Mouse (Mus musculus): ENCODE data around the gene Dppa5a.
"Not testable (repeated sequence)": the region's sequence is repeated elsewhere in the genome, so short reads cannot be mapped to it uniquely, and the experiment has no call there.

Gene Dppa5a

GRCm38 (mm10) chr9:78364701-78365100 is 3.3 kb downstream of the Dppa5a start:
- no peak for DNase-seq

GRCm38 (mm10) chr9:78363374-78363773 is 4.6 kb downstream of the Dppa5a start:
- DNase-seq = no peak

GRCm38 (mm10) chr9:78360484-78360872 is 7.5 kb downstream of the Dppa5a start:
- DNase-seq = no peak

- DNase-seq = no peak
Measured at GRCm38 (mm10) chr9:78359750-78360483, 8.1 kb downstream of the Dppa5a start.

- peak; percentile 82 to 90 for DNase-seq
Measured at GRCm38 (mm10) chr9:78358053-78358452, 9.9 kb downstream of the Dppa5a start.

GRCm38 (mm10) chr9:78355611-78356010 is 12.4 kb downstream of the Dppa5a start, which contains the start of gene Gsta2:
Gene Gsta2, minus strand, starts transcription at chr9:78355788.
- DNase-seq = no peak

- DNase-seq = peak; percentile 42 to 64
Measured at GRCm38 (mm10) chr9:78354665-78355578, 13.1 kb downstream of the Dppa5a start.

GRCm38 (mm10) chr9:78351504-78352220 is 16.3 kb downstream of the Dppa5a start:
- DNase-seq = no peak

GRCm38 (mm10) chr9:78350007-78350406 is 18.0 kb downstream of the Dppa5a start:
- DNase-seq = not testable (repeated sequence)

- DNase-seq = peak; percentile 60 to 62
Measured at GRCm38 (mm10) chr9:78349141-78349540, 18.8 kb downstream of the Dppa5a start.

- peak; percentile 81 to 89 for DNase-seq
Measured at GRCm38 (mm10) chr9:78348206-78349004, 19.6 kb downstream of the Dppa5a start.

GRCm38 (mm10) chr9:78347004-78347403 is 21.0 kb downstream of the Dppa5a start:
- DNase-seq = peak; percentile 29 to 46

GRCm38 (mm10) chr9:78345235-78345634 is 22.7 kb downstream of the Dppa5a start:
- not testable (repeated sequence) for DNase-seq

- peak; percentile 28 to 71 for DNase-seq
Measured at GRCm38 (mm10) chr9:78343055-78343454, 24.9 kb downstream of the Dppa5a start.

GRCm38 (mm10) chr9:78342494-78342893 is 25.5 kb downstream of the Dppa5a start:
- peak in 1 of 2 experiments; percentile 41 for DNase-seq

GRCm38 (mm10) chr9:78340324-78340723 is 27.7 kb downstream of the Dppa5a start:
- DNase-seq = peak; percentile 39 to 50

- DNase-seq = peak in 1 of 2 experiments; percentile 21
Measured at GRCm38 (mm10) chr9:78337050-78337449, 30.9 kb downstream of the Dppa5a start.

GRCm38 (mm10) chr9:78327289-78327688 is 40.7 kb downstream of the Dppa5a start, which contains the start of gene Omt2b:
Gene Omt2b, plus strand, starts transcription at chr9:78327589.
- DNase-seq = not testable (repeated sequence)

- DNase-seq = no peak
Measured at GRCm38 (mm10) chr9:78319499-78319898, 48.5 kb downstream of the Dppa5a start.

Measured in kidney, postnatal 25 days (tissue).